Mouse (Mus musculus) intestine, embryonic 14.5 days (tissue): ENCODE measurements around the gene Gfod1. TPM values are rescaled to one million over a fixed set of nuclear protein-coding genes. Genes with fewer than 3 reads are reported as not detected.
A peak's percentile ranks its signal among the peaks of the same experiment; 100 is the strongest.

Experiments used
- ATAC-seq: fragments of 200-750 bp; cut with Nextera tagmentation; replicated peaks from 2 replicates; pipeline ENCODE4 v1.8.0; 2017; ENCODE audit warnings: low read depth, moderate number of reproducible peaks, moderate TSS enrichment, moderate library complexity; ENCODE audit not compliant: low FRiP score, low TSS enrichment
- DNase-seq: peaks from one replicate; pipeline ENCODE4 v3.0.0-alpha.2; 2018; ENCODE audit warnings: low spot score
- H3K27ac ChIP-seq: fragments of 300-500 bp; sonication (generic); 2 replicates; pipeline ENCODE4 v1.5.1; 2014; ENCODE audit warnings: low read depth, mild to moderate bottlenecking, control low read depth
- H3K27me3 ChIP-seq: fragments of 300-500 bp; sonication (generic); replicated peaks from 2 replicates; pipeline ENCODE4 v1.6.1; 2014; ENCODE audit warnings: low read length, control low read depth; ENCODE audit not compliant: control insufficient read depth, insufficient read depth
- H3K36me3 ChIP-seq: fragments of 300-500 bp; sonication (generic); 2 replicates; pipeline ENCODE4 v1.6.1; 2014; ENCODE audit warnings: low read length, control low read depth; ENCODE audit not compliant: control insufficient read depth, insufficient read depth
- H3K4me1 ChIP-seq: fragments of 300-500 bp; sonication (generic); replicated peaks from 2 replicates; pipeline ENCODE4 v1.6.1; 2014; ENCODE audit warnings: low read length, control low read depth, mixed read lengths; ENCODE audit not compliant: control insufficient read depth, insufficient read depth
- H3K4me2 ChIP-seq: fragments of 300-500 bp; sonication (generic); 2 replicates; pipeline ENCODE4 v1.6.1; 2014; ENCODE audit warnings: low read length
- H3K4me3 ChIP-seq: fragments of 300-500 bp; sonication (generic); 2 replicates; pipeline ENCODE4 v1.5.1; 2014; ENCODE audit warnings: low read depth, low read length, control low read depth, mixed read lengths
- H3K9ac ChIP-seq: fragments of 300-500 bp; sonication (generic); 2 replicates; pipeline ENCODE4 v1.6.1; 2014; ENCODE audit warnings: mild to moderate bottlenecking, low read length
- H3K9me3 ChIP-seq: fragments of 300-500 bp; sonication (generic); 2 replicates; pipeline ENCODE4 v1.6.1; 2016; ENCODE audit warnings: low read length, control low read depth; ENCODE audit not compliant: control insufficient read depth
- WGBS: fragments of 180-500 bp; shearing (Covaris S2); extraction: QIAGEN DNeasy Blood & Tissue Kit; methylation state at CpG from one replicate; pipeline ENCODE4 v1.1.7; 2014; 5-methylcytosine and 5-hydroxymethylcytosine counted together
- polyA plus RNA-seq: library from polyadenylated mRNA; unstranded; fragments of >200 nt; fragmentation: Nextera tagmentation; extraction: Ambion mirVana; gene quantifications from 2 replicates; pipeline ENCODE4 v1.2.1, GENCODE M21; 2014

The Gfod1 gene
- 0.18 and 0.47 TPM in 2 replicates for polyA plus RNA-seq

- Histone ChIP-seq H3K4me1 (peaks cover 12% of the 10 kb centered on the region), H3K27me3 (peaks cover 31% of the 10 kb centered on the region)
- ATAC-seq = peak; percentile 94
Observed at GRCm38 (mm10) chr13:43304018-43304431, at the start of gene Gfod1. Gene Gfod1 (minus strand): TSS chr13:43304172.

GRCm38 (mm10) chr13:43353356-43353755 lies 49.4 kb upstream of the Gfod1 start:
- H3K27me3 ChIP-seq = no peaks in the 10 kb centered on the region

More at GRCm38 (mm10) chr13:43304018-43304431, at the start of gene Gfod1:
- Histone ChIP-seq H3K9me3 (no peaks in the 10 kb centered on the region), H3K4me3 (peak within 1 kb of the TSS; percentile 63), H3K4me2 (peak within 1 kb of the TSS; percentile 100), H3K36me3 (no peaks in the 10 kb centered on the region), H3K9ac (peak within 1 kb of the TSS; percentile 41), H3K27ac (peak within 1 kb of the TSS; percentile 64)
- peak; percentile 94 for DNase-seq
- WGBS = under 1% methylated on average over 46 of the region's 53 CpGs

GRCm38 (mm10) chr13:43350489-43351169 lies 46.7 kb upstream of the Gfod1 start:
- H3K4me2 ChIP-seq = no peak overlapping the region
- 0 out of 2 replicates have a peak, but pooled peaks cover 3% of the 10 kb centered on the region for H3K4me1 ChIP-seq
- ATAC-seq = no peak
- WGBS = 72% methylated on average over 9 of the region's 9 CpGs
- H3K27me3 ChIP-seq = no peaks in the 10 kb centered on the region
- no peak for DNase-seq
- no peak overlapping the region for H3K9ac ChIP-seq
- no peak overlapping the region for H3K4me3 ChIP-seq
- no peaks in the 10 kb centered on the region for H3K36me3 ChIP-seq
- H3K27ac ChIP-seq = no peak overlapping the region
- no peaks in the 10 kb centered on the region for H3K9me3 ChIP-seq

More at GRCm38 (mm10) chr13:43353356-43353755, 49.4 kb upstream of the Gfod1 start:
- Histone ChIP-seq H3K4me1 (0 out of 2 replicates have a peak, but pooled peaks cover 3% of the 10 kb centered on the region), H3K36me3 (no peaks in the 10 kb centered on the region), H3K27ac (no peak overlapping the region), H3K9me3 (no peaks in the 10 kb centered on the region), H3K4me3 (no peak overlapping the region), H3K9ac (no peak overlapping the region), H3K4me2 (no peak overlapping the region)
- no peak for DNase-seq
- whole genome bisulfite sequencing = 44% methylated on average over 4 of the region's 4 CpGs
- no peak for ATAC-seq

GRCm38 (mm10) chr13:43349376-43349775 lies 45.4 kb upstream of the Gfod1 start:
- WGBS = 85% methylated on average over 8 of the region's 8 CpGs
- Histone ChIP-seq H3K27me3 (no peaks in the 10 kb centered on the region), H3K9ac (no peak overlapping the region), H3K4me3 (no peak overlapping the region), H3K9me3 (no peaks in the 10 kb centered on the region), H3K27ac (no peak overlapping the region), H3K4me2 (no peak overlapping the region), H3K4me1 (no peaks in the 10 kb centered on the region), H3K36me3 (no peaks in the 10 kb centered on the region)
- ATAC-seq (no peak), DNase-seq (no peak)

GRCm38 (mm10) chr13:43346825-43347224 lies 42.9 kb upstream of the Gfod1 start:
- no peak overlapping the region for H3K4me2 ChIP-seq
- H3K36me3 ChIP-seq = no peaks in the 10 kb centered on the region
- H3K4me1 ChIP-seq = no peaks in the 10 kb centered on the region
- H3K27me3 ChIP-seq = no peaks in the 10 kb centered on the region
- H3K9me3 ChIP-seq = no peaks in the 10 kb centered on the region
- H3K9ac ChIP-seq = no peak overlapping the region
- H3K27ac ChIP-seq = no peak overlapping the region
- H3K4me3 ChIP-seq = no peak overlapping the region
- DNase-seq = no peak
- ATAC-seq = no peak

- H3K9me3 ChIP-seq = no peaks in the 10 kb centered on the region
- H3K27ac ChIP-seq = no peak overlapping the region
- no peaks in the 10 kb centered on the region for H3K27me3 ChIP-seq
- WGBS = 43% methylated on average over 4 of the region's 4 CpGs
- H3K4me2 ChIP-seq = no peak overlapping the region
- H3K36me3 ChIP-seq = no peaks in the 10 kb centered on the region
- H3K9ac ChIP-seq = no peak overlapping the region
- ATAC-seq (no peak), DNase-seq (no peak)
- H3K4me1 ChIP-seq = peaks cover 7% of the 10 kb centered on the region; the same call in 1 of the 2 replicates
- H3K4me3 ChIP-seq = no peak overlapping the region
Observed at GRCm38 (mm10) chr13:43338632-43339031, 34.7 kb upstream of the Gfod1 start.

GRCm38 (mm10) chr13:43338001-43338400 lies 34.0 kb upstream of the Gfod1 start:
- Histone ChIP-seq H3K4me3 (no peak overlapping the region), H3K4me2 (no peak overlapping the region), H3K4me1 (peaks cover 7% of the 10 kb centered on the region; the same call in 1 of the 2 replicates), H3K9me3 (no peaks in the 10 kb centered on the region), H3K9ac (no peak overlapping the region), H3K36me3 (no peaks in the 10 kb centered on the region), H3K27me3 (no peaks in the 10 kb centered on the region), H3K27ac (no peak overlapping the region)
- no peak for DNase-seq
- 85% methylated on average over 8 of the region's 8 CpGs for WGBS
- no peak for ATAC-seq

- Histone ChIP-seq H3K9ac (no peak overlapping the region), H3K27ac (no peak overlapping the region), H3K4me1 (peaks cover 7% of the 10 kb centered on the region; the same call in 1 of the 2 replicates), H3K27me3 (no peaks in the 10 kb centered on the region), H3K4me3 (no peak overlapping the region), H3K4me2 (no peak overlapping the region), H3K36me3 (no peaks in the 10 kb centered on the region), H3K9me3 (no peaks in the 10 kb centered on the region)
- DNase-seq (no peak), ATAC-seq (no peak)
- WGBS = 45% methylated on average over 12 of the region's 12 CpGs
Observed at GRCm38 (mm10) chr13:43336425-43337221, 32.7 kb upstream of the Gfod1 start.
